Mouse (Mus musculus): Measurements from ENCODE around the gene Lpar3. TPM values are rescaled to one million over a fixed set of nuclear protein-coding genes. Genes with fewer than 3 reads are reported as not detected.
A peak's percentile ranks its signal among the peaks of the same experiment; 100 is the strongest.

Gene Lpar3
- polyA plus RNA-seq, 1 experiment: 1.7 TPM

- DNase-seq (ENCODE audit: extremely low spot score in 1 of 2, low spot score in 1 of 2): no peak
Measured at GRCm38 (mm10) chr3:146304556-146305405, 84.0 kb downstream of the Lpar3 start.

- DNase-seq (ENCODE audit: extremely low spot score in 1 of 2, low spot score in 1 of 2): no peak
Measured at GRCm38 (mm10) chr3:146307341-146307740, 86.6 kb downstream of the Lpar3 start.

GRCm38 (mm10) chr3:146307886-146308285 lies 87.1 kb downstream of the Lpar3 start:
- no peak for DNase-seq (ENCODE audit: extremely low spot score in 1 of 2, low spot score in 1 of 2)

GRCm38 (mm10) chr3:146309586-146309985 lies 88.8 kb downstream of the Lpar3 start:
- DNase-seq (ENCODE audit: extremely low spot score in 1 of 2, low spot score in 1 of 2): no peak

GRCm38 (mm10) chr3:146311121-146311538 lies 90.4 kb downstream of the Lpar3 start:
- no peak for DNase-seq (ENCODE audit: extremely low spot score in 1 of 2, low spot score in 1 of 2)

- DNase-seq (ENCODE audit: extremely low spot score in 1 of 2, low spot score in 1 of 2): no peak
Measured at GRCm38 (mm10) chr3:146315414-146315813, 94.7 kb downstream of the Lpar3 start.

- DNase-seq (ENCODE audit: extremely low spot score in 1 of 2, low spot score in 1 of 2): no peak
Measured at GRCm38 (mm10) chr3:146316293-146316692, 95.5 kb downstream of the Lpar3 start.

- DNase-seq (ENCODE audit: extremely low spot score in 1 of 2, low spot score in 1 of 2): no peak
Measured at GRCm38 (mm10) chr3:146317366-146317765, 96.6 kb downstream of the Lpar3 start.

- DNase-seq (ENCODE audit: extremely low spot score in 1 of 2, low spot score in 1 of 2): no peak
Measured at GRCm38 (mm10) chr3:146317911-146318310, 97.1 kb downstream of the Lpar3 start.

- DNase-seq (ENCODE audit: extremely low spot score in 1 of 2, low spot score in 1 of 2): no peak
Measured at GRCm38 (mm10) chr3:146318520-146318938, 97.8 kb downstream of the Lpar3 start.

- DNase-seq (ENCODE audit: extremely low spot score in 1 of 2, low spot score in 1 of 2): peak in 1 of 2 experiments; percentile 64
Measured at GRCm38 (mm10) chr3:146318987-146319386, 98.2 kb downstream of the Lpar3 start.

- no peak for DNase-seq (ENCODE audit: extremely low spot score in 1 of 2, low spot score in 1 of 2)
Measured at GRCm38 (mm10) chr3:146319503-146319902, 98.7 kb downstream of the Lpar3 start.

GRCm38 (mm10) chr3:146324949-146325348 lies 104.2 kb downstream of the Lpar3 start:
- no peak for DNase-seq (ENCODE audit: extremely low spot score in 1 of 2, low spot score in 1 of 2)

GRCm38 (mm10) chr3:146326743-146327536 lies 106.2 kb downstream of the Lpar3 start:
- DNase-seq (ENCODE audit: extremely low spot score in 1 of 2, low spot score in 1 of 2): no peak

- peak; percentile 69 to 93 for DNase-seq (ENCODE audit: extremely low spot score in 1 of 2, low spot score in 1 of 2)
Measured at GRCm38 (mm10) chr3:146327537-146328255, 106.9 kb downstream of the Lpar3 start.

- DNase-seq (ENCODE audit: extremely low spot score in 1 of 2, low spot score in 1 of 2): no peak
Measured at GRCm38 (mm10) chr3:146328749-146329148, 108.0 kb downstream of the Lpar3 start.

- DNase-seq (ENCODE audit: extremely low spot score in 1 of 2, low spot score in 1 of 2): no peak
Measured at GRCm38 (mm10) chr3:146331819-146332218, 111.1 kb downstream of the Lpar3 start.

- DNase-seq (ENCODE audit: extremely low spot score in 1 of 2, low spot score in 1 of 2): no peak
Measured at GRCm38 (mm10) chr3:146333270-146333669, 112.5 kb downstream of the Lpar3 start.

GRCm38 (mm10) chr3:146334070-146334469 lies 113.3 kb downstream of the Lpar3 start:
- no peak for DNase-seq (ENCODE audit: extremely low spot score in 1 of 2, low spot score in 1 of 2)

Data from frontal cortex, adult 2 months (tissue).